Mouse (Mus musculus): ENCODE data around the gene Rcn1. TPM values are rescaled to one million over a fixed set of nuclear protein-coding genes. Genes with fewer than 3 reads are reported as not detected.

The Rcn1 gene
- polyA plus RNA-seq, 1 experiment: 5.1 TPM

DNA sequence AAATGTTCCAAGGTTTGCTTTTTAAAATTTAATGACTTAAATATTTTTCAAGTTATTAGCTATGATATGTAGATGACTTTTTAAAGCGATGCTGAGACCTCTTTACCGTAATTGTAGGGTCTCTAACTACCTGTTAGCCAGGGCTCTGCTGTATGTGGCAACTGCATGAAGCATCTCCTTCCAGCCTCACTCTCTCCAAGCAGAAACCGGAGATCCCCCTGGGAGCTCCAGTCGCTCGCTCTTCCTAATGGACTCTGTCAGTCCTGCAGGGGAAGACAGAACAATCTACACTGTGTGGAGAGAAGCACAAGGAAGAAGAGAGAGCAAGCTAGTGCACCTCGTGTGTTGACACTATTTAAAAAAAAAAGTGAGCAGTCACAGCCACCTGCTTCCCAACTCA, 29.3 kb upstream of the Rcn1 start:
- no peaks in the 10 kb centered on the region for H3K4me1 ChIP-seq (ENCODE audit: control insufficient read depth, insufficient read depth, insufficient read length, low read length)
- no peaks in the 10 kb centered on the region for H3K27me3 ChIP-seq (ENCODE audit: control insufficient read depth, insufficient read depth, low read length)
- TF ChIP-seq CTCF (IDR thresholded peaks at IDR 0.05; ENCODE audit: extremely low read depth, insufficient read length, insufficient replicate concordance, low read depth, low read length) (no peak), POLR2A (IDR thresholded peaks at IDR 0.05; ENCODE audit: low read depth, low read length) (no peak)
- 28% methylated on average over 6 of the region's 6 CpGs for WGBS
- H3K36me3 ChIP-seq (ENCODE audit: control insufficient read depth, insufficient read depth, low read length): no peaks in the 10 kb centered on the region
- no peak overlapping the region for H3K4me3 ChIP-seq (ENCODE audit: low read depth, low read length)
- H3K27ac ChIP-seq (ENCODE audit: insufficient read depth, low read depth, low read length): no peak overlapping the region

DNA sequence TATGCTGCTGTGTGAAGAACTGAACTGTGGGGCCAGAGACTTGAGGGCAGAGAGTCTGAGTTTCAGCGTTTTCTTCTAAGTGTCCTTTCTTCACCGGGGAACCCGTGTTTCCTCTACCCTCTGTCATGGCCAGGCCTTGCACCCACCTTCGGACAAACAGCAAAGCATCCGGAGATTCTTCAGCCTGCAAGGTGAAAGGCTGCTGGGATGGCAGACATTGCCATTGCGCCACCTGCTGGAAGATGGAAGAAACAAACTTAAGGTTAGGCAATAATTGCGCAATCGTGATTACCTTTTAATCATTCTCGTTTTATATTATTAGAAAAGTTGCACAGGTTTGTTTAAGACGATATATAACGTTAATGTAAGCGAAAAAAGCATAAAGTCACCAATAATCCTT, 28.9 kb upstream of the Rcn1 start:
- H3K36me3 ChIP-seq (ENCODE audit: control insufficient read depth, insufficient read depth, low read length): no peaks in the 10 kb centered on the region
- no peak overlapping the region for H3K4me3 ChIP-seq (ENCODE audit: low read depth, low read length)
- 4% methylated on average over 12 of the region's 12 CpGs for WGBS
- no peak overlapping the region for H3K27ac ChIP-seq (ENCODE audit: insufficient read depth, low read depth, low read length)
- no peaks in the 10 kb centered on the region for H3K27me3 ChIP-seq (ENCODE audit: control insufficient read depth, insufficient read depth, low read length)
- no peaks in the 10 kb centered on the region for H3K4me1 ChIP-seq (ENCODE audit: control insufficient read depth, insufficient read depth, insufficient read length, low read length)
- no peak for TF ChIP-seq POLR2A (IDR thresholded peaks at IDR 0.05; ENCODE audit: low read depth, low read length)
- peak; percentile 83; the same call in 1 of the 2 replicates for TF ChIP-seq CTCF (IDR thresholded peaks at IDR 0.05; ENCODE audit: extremely low read depth, insufficient read length, insufficient replicate concordance, low read depth, low read length)

DNA sequence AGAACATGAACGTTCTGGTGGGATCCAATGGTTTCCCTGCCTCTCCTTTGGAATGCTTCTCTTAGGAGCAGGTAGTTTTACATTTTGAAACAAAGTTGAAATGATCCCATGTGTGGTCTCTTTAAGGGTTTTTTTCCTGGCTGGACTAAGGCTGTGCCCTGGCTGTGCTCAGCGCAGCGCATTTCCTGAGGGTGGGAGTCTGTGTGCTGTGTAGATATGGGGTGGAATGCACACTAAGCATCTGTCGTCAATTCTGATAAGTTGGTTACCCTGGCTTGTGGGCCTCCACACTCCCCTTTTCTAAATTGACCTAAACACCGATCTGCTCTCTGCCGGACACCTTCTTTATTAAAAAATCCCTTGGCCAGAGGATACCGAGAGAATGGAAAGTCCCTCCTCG, 28.3 kb upstream of the Rcn1 start:
- TF ChIP-seq CTCF (IDR thresholded peaks at IDR 0.05; ENCODE audit: extremely low read depth, insufficient read length, insufficient replicate concordance, low read depth, low read length) (no peak), POLR2A (IDR thresholded peaks at IDR 0.05; ENCODE audit: low read depth, low read length) (no peak)
- no peaks in the 10 kb centered on the region for H3K27me3 ChIP-seq (ENCODE audit: control insufficient read depth, insufficient read depth, low read length)
- no peaks in the 10 kb centered on the region for H3K4me1 ChIP-seq (ENCODE audit: control insufficient read depth, insufficient read depth, insufficient read length, low read length)
- no peak overlapping the region for H3K4me3 ChIP-seq (ENCODE audit: low read depth, low read length)
- WGBS: 58% methylated on average over 8 of the region's 8 CpGs
- no peak overlapping the region for H3K27ac ChIP-seq (ENCODE audit: insufficient read depth, low read depth, low read length)
- H3K36me3 ChIP-seq (ENCODE audit: control insufficient read depth, insufficient read depth, low read length): no peaks in the 10 kb centered on the region

DNA sequence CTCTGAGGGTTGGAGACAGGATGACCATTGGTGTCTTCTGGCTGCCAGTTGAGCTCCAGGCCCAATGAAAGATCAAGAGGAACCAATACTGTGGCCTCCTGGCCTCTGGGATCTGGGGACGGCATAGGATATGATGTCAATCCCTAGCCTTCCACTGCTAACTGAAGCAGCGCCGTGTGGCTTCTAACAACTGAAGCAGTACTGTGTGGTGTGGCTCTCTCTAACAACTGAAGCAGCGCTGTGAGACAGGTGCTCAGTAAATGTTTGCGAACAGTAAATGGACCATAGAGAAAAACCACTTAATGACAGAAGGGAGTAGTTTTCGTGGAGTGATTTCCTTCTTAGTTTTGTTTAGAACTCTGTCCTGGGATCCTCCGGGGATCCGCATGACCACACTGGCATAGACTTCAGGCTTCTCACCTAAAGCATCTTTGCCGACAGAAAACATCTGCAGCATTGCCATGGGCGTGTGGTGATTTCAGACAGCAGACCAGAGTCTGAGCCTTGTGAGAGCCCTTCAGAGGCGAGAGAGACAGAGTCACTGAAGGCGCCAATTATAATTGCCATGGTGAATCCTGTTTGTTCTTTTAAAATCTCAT, 19.6 kb upstream of the Rcn1 start:
- Histone ChIP-seq H3K36me3 (ENCODE audit: control insufficient read depth, insufficient read depth, low read length) (no peaks in the 10 kb centered on the region), H3K27me3 (ENCODE audit: control insufficient read depth, insufficient read depth, low read length) (no peaks in the 10 kb centered on the region), H3K4me1 (ENCODE audit: control insufficient read depth, insufficient read depth, insufficient read length, low read length) (no peaks in the 10 kb centered on the region), H3K4me3 (ENCODE audit: low read depth, low read length) (no peak overlapping the region), H3K27ac (ENCODE audit: insufficient read depth, low read depth, low read length) (no peak overlapping the region)
- no peak for TF ChIP-seq CTCF (IDR thresholded peaks at IDR 0.05; ENCODE audit: extremely low read depth, insufficient read length, insufficient replicate concordance, low read depth, low read length)
- no peak for TF ChIP-seq POLR2A (IDR thresholded peaks at IDR 0.05; ENCODE audit: low read depth, low read length)
- 88% methylated on average over 12 of the region's 12 CpGs for WGBS

DNA sequence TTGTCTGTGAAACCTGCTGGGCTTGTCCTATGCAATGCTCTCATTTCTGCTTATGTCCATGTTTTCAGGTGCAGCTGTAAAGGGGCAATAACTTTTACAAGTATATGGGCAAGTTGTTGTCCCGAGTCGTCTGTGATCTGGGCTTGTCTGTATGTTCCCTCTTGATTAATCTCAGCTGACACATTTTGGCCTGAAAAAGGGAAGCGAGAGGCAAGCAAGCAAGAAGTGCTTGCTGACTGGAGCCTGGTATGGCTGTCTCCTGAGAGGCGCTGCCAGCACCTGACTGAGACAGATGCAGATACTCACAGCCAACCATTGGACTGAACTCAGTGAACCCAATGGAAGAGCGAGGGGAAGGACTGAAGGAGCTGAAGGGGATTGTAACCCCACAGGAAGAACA, 18.5 kb upstream of the Rcn1 start:
- WGBS: 60% methylated on average over 5 of the region's 5 CpGs
- no peak overlapping the region for H3K4me3 ChIP-seq (ENCODE audit: low read depth, low read length)
- TF ChIP-seq POLR2A (IDR thresholded peaks at IDR 0.05; ENCODE audit: low read depth, low read length) (no peak), CTCF (IDR thresholded peaks at IDR 0.05; ENCODE audit: extremely low read depth, insufficient read length, insufficient replicate concordance, low read depth, low read length) (no peak)
- no peaks in the 10 kb centered on the region for H3K4me1 ChIP-seq (ENCODE audit: control insufficient read depth, insufficient read depth, insufficient read length, low read length)
- no peaks in the 10 kb centered on the region for H3K27me3 ChIP-seq (ENCODE audit: control insufficient read depth, insufficient read depth, low read length)
- H3K36me3 ChIP-seq (ENCODE audit: control insufficient read depth, insufficient read depth, low read length): no peaks in the 10 kb centered on the region
- H3K27ac ChIP-seq (ENCODE audit: insufficient read depth, low read depth, low read length): no peak overlapping the region

DNA sequence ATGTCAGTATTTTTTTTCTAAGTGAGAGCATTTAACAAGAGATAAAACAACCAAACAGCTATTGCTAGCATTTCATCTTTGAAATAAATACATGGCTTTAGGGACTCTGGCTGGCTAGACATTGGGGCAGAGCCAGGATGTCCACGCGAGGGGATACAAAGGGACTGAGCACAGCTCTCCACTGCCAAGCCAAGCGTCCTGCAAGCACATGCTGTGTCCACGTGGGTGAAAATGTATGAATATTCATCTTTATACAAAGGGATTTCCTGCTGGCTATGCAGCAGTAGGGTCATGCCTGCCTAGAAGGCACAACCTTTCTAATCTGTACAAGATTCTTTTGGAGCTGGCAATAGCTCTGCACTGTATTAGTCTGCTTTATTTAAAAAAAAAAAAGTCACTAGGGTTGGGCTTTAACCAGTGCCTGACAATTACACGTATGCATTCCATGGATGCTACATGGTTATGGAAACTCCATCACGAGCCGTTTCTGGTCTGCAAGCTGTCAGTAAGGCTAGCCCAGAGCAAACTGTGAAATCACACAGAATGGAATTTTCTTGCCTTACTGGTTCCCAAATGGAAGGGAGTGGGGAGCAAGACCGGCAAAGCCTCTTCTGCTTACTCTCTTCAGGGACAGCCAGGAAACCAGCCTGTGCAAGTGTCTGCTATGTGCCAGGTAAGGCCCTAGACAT, 17.7 kb upstream of the Rcn1 start:
- no peaks in the 10 kb centered on the region for H3K4me1 ChIP-seq (ENCODE audit: control insufficient read depth, insufficient read depth, insufficient read length, low read length)
- WGBS: 59% methylated on average over 8 of the region's 8 CpGs
- no peaks in the 10 kb centered on the region for H3K36me3 ChIP-seq (ENCODE audit: control insufficient read depth, insufficient read depth, low read length)
- TF ChIP-seq POLR2A (IDR thresholded peaks at IDR 0.05; ENCODE audit: low read depth, low read length): no peak
- TF ChIP-seq CTCF (IDR thresholded peaks at IDR 0.05; ENCODE audit: extremely low read depth, insufficient read length, insufficient replicate concordance, low read depth, low read length): no peak
- H3K27me3 ChIP-seq (ENCODE audit: control insufficient read depth, insufficient read depth, low read length): no peaks in the 10 kb centered on the region
- no peak overlapping the region for H3K4me3 ChIP-seq (ENCODE audit: low read depth, low read length)
- no peak overlapping the region for H3K27ac ChIP-seq (ENCODE audit: insufficient read depth, low read depth, low read length)

DNA sequence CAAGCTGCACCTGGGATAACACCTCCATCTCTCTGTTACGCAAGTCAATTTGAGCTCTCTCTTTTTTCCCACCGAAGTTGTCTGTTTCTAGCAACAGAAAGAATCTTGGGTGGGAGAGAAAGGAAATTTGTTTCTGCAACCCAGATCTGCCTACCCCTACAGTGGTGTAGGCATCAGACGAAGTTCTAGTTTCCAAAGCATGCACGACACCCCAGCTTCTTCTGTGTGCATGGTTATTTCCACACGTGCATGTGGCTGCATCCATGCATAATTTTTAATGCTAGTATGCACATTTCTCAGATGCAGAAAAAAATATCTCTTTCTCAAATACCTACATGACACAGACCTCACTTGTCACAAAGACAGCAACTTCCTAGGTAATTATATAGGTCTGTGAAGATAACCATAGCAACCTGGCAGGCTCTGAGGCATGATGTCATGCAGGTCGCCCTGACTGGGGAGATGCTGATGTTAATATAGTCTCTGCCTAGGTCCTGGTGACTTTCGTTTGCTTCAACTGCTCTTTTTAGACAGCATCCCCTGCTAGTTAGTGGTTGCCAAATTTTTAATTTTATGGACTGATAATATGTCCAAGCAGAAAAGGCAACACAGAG, 17.0 kb upstream of the Rcn1 start:
- 58% methylated on average over 7 of the region's 7 CpGs for WGBS
- Histone ChIP-seq H3K36me3 (ENCODE audit: control insufficient read depth, insufficient read depth, low read length) (no peaks in the 10 kb centered on the region), H3K27me3 (ENCODE audit: control insufficient read depth, insufficient read depth, low read length) (no peaks in the 10 kb centered on the region), H3K27ac (ENCODE audit: insufficient read depth, low read depth, low read length) (no peak overlapping the region), H3K4me1 (ENCODE audit: control insufficient read depth, insufficient read depth, insufficient read length, low read length) (no peaks in the 10 kb centered on the region), H3K4me3 (ENCODE audit: low read depth, low read length) (no peak overlapping the region)
- TF ChIP-seq CTCF (IDR thresholded peaks at IDR 0.05; ENCODE audit: extremely low read depth, insufficient read length, insufficient replicate concordance, low read depth, low read length): no peak
- TF ChIP-seq POLR2A (IDR thresholded peaks at IDR 0.05; ENCODE audit: low read depth, low read length): no peak
